Mouse (Mus musculus) hindbrain, embryonic 10.5 days (tissue): ENCODE measurements around the gene Fgf13. TPM values are rescaled to one million over a fixed set of nuclear protein-coding genes. Genes with fewer than 3 reads are reported as not detected.
A peak's percentile ranks its signal among the peaks of the same experiment; 100 is the strongest.

ENCODE experiments used
- DNase-seq: peaks from one replicate; pipeline ENCODE4 v3.0.0-alpha.2; 2017; ENCODE audit warnings: low spot score
- H3K27ac ChIP-seq: fragments of 300-500 bp; sonication (generic); 2 replicates; pipeline ENCODE4 v1.5.1; 2016; ENCODE audit warnings: mild to moderate bottlenecking, moderate library complexity
- H3K27me3 ChIP-seq: fragments of 300-500 bp; sonication (generic); 2 replicates; pipeline ENCODE4 v1.6.1; 2016; ENCODE audit warnings: mild to moderate bottlenecking; ENCODE audit not compliant: poor library complexity, insufficient read depth, severe bottlenecking
- H3K36me3 ChIP-seq: fragments of 300-500 bp; sonication (generic); 2 replicates; pipeline ENCODE4 v1.6.1; 2016; ENCODE audit warnings: mild to moderate bottlenecking, moderate library complexity
- H3K4me1 ChIP-seq: fragments of 300-500 bp; sonication (generic); replicated peaks from 2 replicates; pipeline ENCODE4 v1.6.1; 2016; ENCODE audit warnings: mild to moderate bottlenecking
- H3K4me3 ChIP-seq: fragments of 300-500 bp; sonication (generic); 2 replicates; pipeline ENCODE4 v1.5.1; 2016; ENCODE audit warnings: mild to moderate bottlenecking, moderate library complexity
- H3K9me3 ChIP-seq: fragments of 300-500 bp; sonication (generic); 2 replicates; pipeline ENCODE4 v1.6.1; 2016; ENCODE audit warnings: mild to moderate bottlenecking, moderate library complexity
- WGBS: fragments of 180-500 bp; shearing (Covaris S2); methylation state at CpG from one replicate; pipeline ENCODE4 v1.1.7; 2016; 5-methylcytosine and 5-hydroxymethylcytosine counted together
- polyA plus RNA-seq: library from polyadenylated mRNA; unstranded; fragments of >200 nt; fragmentation: Nextera tagmentation; extraction: Ambion mirVana; gene quantifications from 2 replicates; pipeline ENCODE4 v1.2.1, GENCODE M21; 2016

The Fgf13 gene
- polyA plus RNA-seq, 1 experiment from 2014 or later: 47.1 TPM

GRCm38 (mm10) chrX:59290916-59291411 is 276.9 kb downstream of the Fgf13 start:
- H3K27ac ChIP-seq: no peak overlapping the region
- WGBS: 86% methylated on average over 3 of the region's 3 CpGs
- no peak for DNase-seq
- H3K4me3 ChIP-seq: no peak overlapping the region
- no peaks in the 10 kb centered on the region for H3K4me1 ChIP-seq
- no peaks in the 10 kb centered on the region for H3K36me3 ChIP-seq
- H3K9me3 ChIP-seq: no peaks in the 10 kb centered on the region
- no peaks in the 10 kb centered on the region for H3K27me3 ChIP-seq

- no peaks in the 10 kb centered on the region for H3K36me3 ChIP-seq
- no peaks in the 10 kb centered on the region for H3K27me3 ChIP-seq
- H3K27ac ChIP-seq: no peak overlapping the region
- no peak overlapping the region for H3K4me3 ChIP-seq
- no peaks in the 10 kb centered on the region for H3K4me1 ChIP-seq
- H3K9me3 ChIP-seq: no peaks in the 10 kb centered on the region
- no peak for DNase-seq
Observed at GRCm38 (mm10) chrX:59251576-59251975, 316.3 kb downstream of the Fgf13 start.

- DNase-seq: no peak
- H3K4me3 ChIP-seq: no peak overlapping the region
- H3K27me3 ChIP-seq: no peaks in the 10 kb centered on the region
- H3K36me3 ChIP-seq: no peaks in the 10 kb centered on the region
- H3K4me1 ChIP-seq: no peaks in the 10 kb centered on the region
- no peak overlapping the region for H3K27ac ChIP-seq
- no peaks in the 10 kb centered on the region for H3K9me3 ChIP-seq
- WGBS: 75% methylated on average over 3 of the region's 3 CpGs
Observed at GRCm38 (mm10) chrX:59243752-59244151, 324.1 kb downstream of the Fgf13 start.

GRCm38 (mm10) chrX:59243176-59243575 is 324.7 kb downstream of the Fgf13 start:
- Histone ChIP-seq H3K27ac (no peak overlapping the region), H3K4me3 (no peak overlapping the region), H3K36me3 (no peaks in the 10 kb centered on the region), H3K4me1 (no peaks in the 10 kb centered on the region), H3K27me3 (no peaks in the 10 kb centered on the region), H3K9me3 (no peaks in the 10 kb centered on the region)
- DNase-seq: no peak
- 87% methylated on average over 3 of the region's 3 CpGs for WGBS

- Histone ChIP-seq H3K4me3 (no peak overlapping the region), H3K36me3 (no peaks in the 10 kb centered on the region), H3K4me1 (no peaks in the 10 kb centered on the region), H3K27ac (no peak overlapping the region), H3K27me3 (no peaks in the 10 kb centered on the region), H3K9me3 (no peaks in the 10 kb centered on the region)
- no peak for DNase-seq
Observed at GRCm38 (mm10) chrX:59241460-59241747, 326.5 kb downstream of the Fgf13 start.

GRCm38 (mm10) chrX:59240683-59241459 is 327.0 kb downstream of the Fgf13 start:
- Histone ChIP-seq H3K4me3 (no peak overlapping the region), H3K36me3 (no peaks in the 10 kb centered on the region), H3K27me3 (no peaks in the 10 kb centered on the region), H3K27ac (no peak overlapping the region), H3K9me3 (no peaks in the 10 kb centered on the region), H3K4me1 (no peaks in the 10 kb centered on the region)
- no peak for DNase-seq
- 68% methylated on average over 2 of the region's 2 CpGs for WGBS

GRCm38 (mm10) chrX:59220675-59221074 is 347.2 kb downstream of the Fgf13 start:
- H3K4me1 ChIP-seq: no peaks in the 10 kb centered on the region
- WGBS: 75% methylated on average over 3 of the region's 3 CpGs
- no peaks in the 10 kb centered on the region for H3K9me3 ChIP-seq
- H3K27me3 ChIP-seq: no peaks in the 10 kb centered on the region
- no peak overlapping the region for H3K4me3 ChIP-seq
- H3K36me3 ChIP-seq: no peaks in the 10 kb centered on the region
- H3K27ac ChIP-seq: no peak overlapping the region
- DNase-seq: no peak

GRCm38 (mm10) chrX:59201146-59201545 is 366.7 kb downstream of the Fgf13 start:
- H3K9me3 ChIP-seq: no peaks in the 10 kb centered on the region
- H3K4me1 ChIP-seq: no peaks in the 10 kb centered on the region
- no peak overlapping the region for H3K27ac ChIP-seq
- no peaks in the 10 kb centered on the region for H3K27me3 ChIP-seq
- no peak overlapping the region for H3K4me3 ChIP-seq
- no peak for DNase-seq
- H3K36me3 ChIP-seq: no peaks in the 10 kb centered on the region

GRCm38 (mm10) chrX:59194149-59194548 is 373.7 kb downstream of the Fgf13 start:
- Histone ChIP-seq H3K4me1 (no peaks in the 10 kb centered on the region), H3K36me3 (no peaks in the 10 kb centered on the region), H3K27me3 (no peaks in the 10 kb centered on the region), H3K9me3 (no peaks in the 10 kb centered on the region), H3K4me3 (no peak overlapping the region), H3K27ac (no peak overlapping the region)
- WGBS: 79% methylated on average over 4 of the region's 4 CpGs
- DNase-seq: no peak

- Histone ChIP-seq H3K4me3 (no peak overlapping the region), H3K4me1 (no peaks in the 10 kb centered on the region), H3K36me3 (no peaks in the 10 kb centered on the region), H3K27ac (no peak overlapping the region), H3K9me3 (no peaks in the 10 kb centered on the region), H3K27me3 (no peaks in the 10 kb centered on the region)
- 86% methylated on average over 4 of the region's 4 CpGs for WGBS
- no peak for DNase-seq
Observed at GRCm38 (mm10) chrX:59186922-59187321, 380.9 kb downstream of the Fgf13 start.

- Histone ChIP-seq H3K27me3 (no peaks in the 10 kb centered on the region), H3K27ac (no peak overlapping the region), H3K4me3 (no peak overlapping the region), H3K9me3 (no peaks in the 10 kb centered on the region), H3K4me1 (no peaks in the 10 kb centered on the region), H3K36me3 (no peaks in the 10 kb centered on the region)
- DNase-seq: no peak
- WGBS: 63% methylated on average over 4 of the region's 4 CpGs
Observed at GRCm38 (mm10) chrX:59182323-59182722, 385.5 kb downstream of the Fgf13 start.

- 68% methylated on average over 4 of the region's 4 CpGs for WGBS
- Histone ChIP-seq H3K9me3 (no peaks in the 10 kb centered on the region), H3K27me3 (no peaks in the 10 kb centered on the region), H3K4me1 (no peaks in the 10 kb centered on the region), H3K36me3 (no peaks in the 10 kb centered on the region), H3K27ac (no peak overlapping the region; the same call in 1 of the 2 replicates), H3K4me3 (no peak overlapping the region)
- no peak for DNase-seq
Observed at GRCm38 (mm10) chrX:59179627-59180026, 388.2 kb downstream of the Fgf13 start.

- peak; percentile 37 for DNase-seq
- Histone ChIP-seq H3K36me3 (no peaks in the 10 kb centered on the region), H3K9me3 (no peaks in the 10 kb centered on the region), H3K27me3 (no peaks in the 10 kb centered on the region), H3K4me3 (no peak overlapping the region), H3K27ac (no peak overlapping the region; the same call in 1 of the 2 replicates), H3K4me1 (no peaks in the 10 kb centered on the region)
- 19% methylated on average over 3 of the region's 3 CpGs for WGBS
Observed at GRCm38 (mm10) chrX:59179081-59179596, 388.7 kb downstream of the Fgf13 start.

- Histone ChIP-seq H3K4me1 (no peaks in the 10 kb centered on the region), H3K36me3 (no peaks in the 10 kb centered on the region), H3K27me3 (no peaks in the 10 kb centered on the region), H3K4me3 (no peak overlapping the region), H3K9me3 (no peaks in the 10 kb centered on the region), H3K27ac (no peak overlapping the region)
- WGBS: 64% methylated on average over 3 of the region's 3 CpGs
- no peak for DNase-seq
Observed at GRCm38 (mm10) chrX:59177653-59178052, 390.2 kb downstream of the Fgf13 start.
